Mouse (Mus musculus) CH12.LX (cell line): ENCODE measurements at regions not wholly inside any gene's neighbourhood (a gene's known extent, or its start where the extent isn't known, plus 50 kb on each side); places are given as distances from the start of the nearest gene placed in this dataset.

Experiments
- BHLHE40 ChIP-seq: IDR thresholded peaks from 2 replicates; pipeline ENCODE4 v1.6.1; 2011; ENCODE audit warnings: mild to moderate bottlenecking, low read depth, low read length, improper control_type of control experiment
- CHD2 ChIP-seq: IDR thresholded peaks from 2 replicates; pipeline ENCODE4 v1.6.1; 2011; ENCODE audit warnings: low read length, improper control_type of control experiment
- CTCF ChIP-seq, 2 experiments: IDR thresholded peaks in 1 of 2; conservative IDR thresholded peaks in 1 of 2; 2 replicates each; pipeline ENCODE4 v1.5.1; 2011 to 2012; ENCODE audit warnings: low read depth in 2 of 2, low read length in 2 of 2, improper control_type of control experiment in 1 of 2, inconsistent platforms in 1 of 2, mild to moderate bottlenecking in 1 of 2, moderate library complexity in 1 of 2
- E2F4 ChIP-seq: IDR thresholded peaks from 2 replicates; pipeline ENCODE4 v1.6.1; 2011; ENCODE audit warnings: low read depth, low read length, improper control_type of control experiment; ENCODE audit not compliant: insufficient replicate concordance
- EP300 ChIP-seq: IDR thresholded peaks from 2 replicates; pipeline ENCODE4 v1.6.1; 2011; ENCODE audit warnings: low read length, improper control_type of control experiment
- ETS1 ChIP-seq: conservative IDR thresholded peaks from 2 replicates; pipeline ENCODE4 v1.6.1; 2012; ENCODE audit warnings: low read depth, mild to moderate bottlenecking, inconsistent platforms, low read length, improper control_type of control experiment, moderate library complexity
- HCFC1 ChIP-seq: IDR thresholded peaks from 2 replicates; pipeline ENCODE4 v1.6.1; 2012; ENCODE audit warnings: low read depth, mild to moderate bottlenecking, inconsistent platforms, low read length, improper control_type of control experiment
- JUN ChIP-seq: IDR thresholded peaks from 2 replicates; pipeline ENCODE4 v1.6.1; 2011; ENCODE audit warnings: low read depth, mild to moderate bottlenecking, low read length, improper control_type of control experiment, moderate library complexity; ENCODE audit not compliant: insufficient read depth
- MAX ChIP-seq: IDR thresholded peaks from 2 replicates; pipeline ENCODE4 v1.6.1; 2011; ENCODE audit warnings: low read length, improper control_type of control experiment
- POLR2A ChIP-seq: IDR thresholded peaks from 2 replicates; pipeline ENCODE4 v1.6.1; 2011; ENCODE audit warnings: low read depth, mild to moderate bottlenecking, improper control_type of control experiment, low read length
- POLR2AphosphoS2 ChIP-seq: IDR thresholded peaks from 2 replicates; pipeline ENCODE4 v1.6.1; 2011; ENCODE audit warnings: low read depth, low read length, improper control_type of control experiment
- TBP ChIP-seq: conservative IDR thresholded peaks from 2 replicates; pipeline ENCODE4 v1.6.1; 2011; ENCODE audit warnings: low read depth, low read length, improper control_type of control experiment
- USF2 ChIP-seq: conservative IDR thresholded peaks from 2 replicates; pipeline ENCODE4 v1.6.1; 2011; ENCODE audit warnings: low read depth, low read length, improper control_type of control experiment

- TF ChIP-seq JUN (no peak), CTCF (conservative IDR thresholded peaks at IDR 0.05 in 1 of 2, IDR thresholded peaks at IDR 0.05 in 1 of 2; ENCODE audit: low read depth in 2 of 2, low read length in 2 of 2) (no peak), ETS1 (no peak), BHLHE40 (no peak), POLR2AphosphoS2 (no peak), E2F4 (no peak), CHD2 (no peak), MAX (no peak), HCFC1 (no peak), POLR2A (no peak), TBP (no peak), USF2 (no peak), EP300 (no peak)
These were observed 659.1 kb downstream of the Flrt2 start for GRCm38 (mm10) chr12:96351143-96351542.
